In the genomic region with DNA sequence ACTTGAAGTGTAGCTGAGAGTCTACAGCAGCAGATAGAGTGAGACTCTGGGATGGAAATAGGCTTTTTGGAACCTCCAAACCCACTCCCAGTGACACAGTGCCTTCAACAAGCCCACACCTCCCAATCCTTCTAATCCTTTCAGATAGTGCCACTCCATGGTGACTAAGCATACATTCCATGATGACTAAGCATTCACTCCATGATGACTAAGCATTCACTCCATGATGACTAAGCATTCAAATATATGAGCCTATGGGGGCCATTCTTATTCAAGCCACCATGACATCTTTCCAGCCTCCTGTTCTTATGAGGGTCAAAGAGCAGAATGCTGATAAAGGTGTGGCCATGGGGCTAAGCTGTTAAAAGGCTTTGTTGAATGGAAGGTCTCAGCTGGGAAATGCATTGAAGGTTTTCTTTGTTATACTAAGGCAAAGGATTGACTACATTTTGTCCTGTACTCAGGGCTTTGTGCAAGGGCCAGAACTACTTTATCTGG, we compare ENCODE assay signal across 17 mouse cellular contexts.
"Had no signal": no experiment of that assay in that cellular context is flagged by ENCODE, and none has a peak within 500 bp of the region (broad histone marks: within the 10 kb centered on the region; RNA-seq: fewer than 3 reads in every experiment).

No protein-coding gene starts in this region.

- H3K27ac ChIP-seq: macrophage; midbrain, embryonic 13.5 days; midbrain, embryonic 15.5 days; neural tube, embryonic 12.5 days had no signal

- H3K9me3 ChIP-seq: midbrain, embryonic 15.5 days had no signal

- H3K4me1 ChIP-seq: midbrain, embryonic 15.5 days had no signal

- H3K4me3 ChIP-seq: megakaryocyte, embryonic 14.5 days; midbrain, embryonic 13.5 days; midbrain, embryonic 15.5 days; neural tube, embryonic 12.5 days had no signal

- H3K27me3 ChIP-seq: megakaryocyte, embryonic 14.5 days; midbrain, embryonic 13.5 days; midbrain, embryonic 15.5 days; neural tube, embryonic 12.5 days had no signal

- DNase-seq: lung, adult 18-20 months; lung, embryonic 14.5 days; lung, postnatal 10 days; retina, postnatal 1 day; right cerebral cortex, adult 18-20 months; right cerebral cortex, postnatal 25 days; right cerebral cortex, postnatal 4 days; spleen, adult 18-20 months; thymus, adult 18-20 months; thymus, postnatal 14 days; thymus, postnatal 36 days had no signal

- H3K9ac ChIP-seq: lung, embryonic 14.5 days; midbrain, embryonic 13.5 days; midbrain, embryonic 15.5 days; neural tube, embryonic 12.5 days had no signal

- H3K36me3 ChIP-seq: midbrain, embryonic 13.5 days; midbrain, embryonic 15.5 days; neural tube, embryonic 12.5 days had no signal

- ATAC-seq: midbrain, embryonic 13.5 days; midbrain, embryonic 15.5 days had no signal

- H3K4me2 ChIP-seq: lung, embryonic 14.5 days; midbrain, embryonic 11.5 days; midbrain, embryonic 13.5 days; midbrain, embryonic 15.5 days; neural tube, embryonic 12.5 days had no signal
